Mouse (Mus musculus) thymus, postnatal 36 days (tissue): ENCODE measurements around the gene Dcun1d1.
A peak's percentile ranks its signal among the peaks of the same experiment; 100 is the strongest.

Source experiments
- DNase-seq, 2 experiments: peaks; one replicate each; pipeline ENCODE4 v3.0.0; 2022; ENCODE audit warnings: mixed read lengths in 2 of 2

Gene Dcun1d1

DNA sequence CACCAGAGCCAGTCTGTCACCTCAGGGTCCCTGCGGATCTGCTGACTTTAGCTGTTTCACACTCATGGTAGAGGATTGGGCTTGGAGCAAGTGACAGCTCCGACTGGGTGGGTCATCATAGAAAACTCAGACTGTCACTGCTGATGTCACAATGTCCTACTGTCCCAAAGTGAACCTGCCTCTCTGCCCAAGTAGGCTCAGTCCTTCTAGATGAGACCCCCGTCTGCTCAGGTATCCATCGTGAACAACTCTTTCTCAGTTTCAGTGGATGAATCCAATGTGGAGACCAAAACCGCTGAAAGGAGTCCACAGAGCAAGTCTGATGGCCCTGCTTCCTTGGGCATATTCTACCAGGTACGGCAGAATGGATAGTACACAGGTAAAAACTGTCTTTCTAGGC is at the start of gene Dcun1d1:
TSS of gene Dcun1d1 (minus strand) at position 101 of the 400 bp plus-strand sequence.
- no peak for DNase-seq

DNA sequence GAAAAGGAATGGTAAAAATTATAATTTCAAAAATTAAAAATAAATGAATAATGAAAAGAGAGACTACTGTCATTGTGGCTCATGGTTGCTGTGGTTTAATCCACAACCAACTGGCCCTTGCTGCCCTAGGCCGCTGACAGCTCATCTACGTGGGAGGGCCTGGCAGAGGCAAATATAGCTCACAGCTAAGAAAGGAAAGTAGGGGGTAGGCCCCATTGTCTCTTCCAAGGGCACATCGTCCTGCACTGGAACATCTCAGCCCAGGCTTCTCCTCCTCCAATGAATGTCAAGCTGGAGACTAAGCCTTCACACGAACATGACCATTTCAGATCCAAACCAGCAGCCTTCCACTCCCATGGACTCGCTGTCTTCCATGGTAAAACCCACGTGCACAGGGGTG is 49.0 kb upstream of the Dcun1d1 start:
- DNase-seq = no peak

DNA sequence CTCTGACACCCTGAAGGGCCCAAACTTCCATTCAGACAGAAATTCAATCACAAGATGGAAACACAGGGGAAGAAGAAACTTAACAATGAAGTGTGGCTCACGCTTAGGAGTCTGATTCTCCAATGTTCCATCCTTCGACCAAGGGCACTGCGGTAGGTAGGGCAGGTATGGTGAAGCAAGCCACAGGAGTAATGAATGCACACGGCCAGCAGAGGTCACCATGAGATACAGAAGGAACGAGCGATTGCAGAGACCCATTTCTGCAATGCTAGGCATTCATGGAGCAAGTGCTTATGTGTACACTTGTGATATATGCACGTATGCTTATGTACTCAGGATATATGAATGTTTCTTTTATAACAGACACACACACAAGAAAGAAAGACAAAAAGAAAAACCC is 36.3 kb upstream of the Dcun1d1 start:
- peak; percentile 47 to 48 for DNase-seq

DNA sequence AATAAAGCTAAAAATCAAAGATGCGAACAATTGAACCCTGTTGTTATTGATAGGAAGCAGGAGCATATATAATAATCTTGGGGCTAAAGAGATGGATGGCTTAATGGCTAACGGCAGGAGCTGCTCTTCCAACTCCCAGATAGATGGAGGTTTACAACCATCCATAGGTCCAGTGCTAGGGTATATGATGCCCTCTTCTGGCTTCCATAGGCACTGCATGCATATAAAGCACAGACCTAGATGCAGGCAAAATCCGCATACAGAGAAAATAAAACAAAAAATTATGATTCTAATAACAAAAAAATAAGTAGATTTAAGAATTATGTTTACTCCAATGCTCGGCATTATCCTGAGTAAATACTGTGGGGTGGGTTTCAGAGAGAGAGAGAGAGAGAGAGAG is 35.7 kb upstream of the Dcun1d1 start:
- DNase-seq = peak in 1 of 2 experiments; percentile 7

DNA sequence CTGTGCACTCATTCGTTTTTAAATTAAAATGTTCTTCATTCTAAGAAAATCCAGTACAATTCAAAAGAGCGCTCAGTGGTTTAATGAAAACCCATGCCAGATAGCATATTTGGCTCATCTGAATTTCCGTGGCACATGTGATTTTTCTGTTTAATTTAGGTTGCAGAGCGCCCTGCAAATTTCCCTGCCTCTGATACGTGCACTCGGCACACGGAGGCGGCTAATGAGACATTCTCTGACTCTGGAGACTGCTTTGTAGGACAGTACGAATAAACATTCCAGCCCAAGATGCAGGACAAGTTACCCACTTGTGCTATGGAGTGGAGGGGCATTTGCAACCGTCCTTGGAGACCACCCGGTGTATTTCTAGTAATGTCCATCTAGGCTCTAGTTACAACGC is 33.9 kb upstream of the Dcun1d1 start:
- no peak for DNase-seq

DNA sequence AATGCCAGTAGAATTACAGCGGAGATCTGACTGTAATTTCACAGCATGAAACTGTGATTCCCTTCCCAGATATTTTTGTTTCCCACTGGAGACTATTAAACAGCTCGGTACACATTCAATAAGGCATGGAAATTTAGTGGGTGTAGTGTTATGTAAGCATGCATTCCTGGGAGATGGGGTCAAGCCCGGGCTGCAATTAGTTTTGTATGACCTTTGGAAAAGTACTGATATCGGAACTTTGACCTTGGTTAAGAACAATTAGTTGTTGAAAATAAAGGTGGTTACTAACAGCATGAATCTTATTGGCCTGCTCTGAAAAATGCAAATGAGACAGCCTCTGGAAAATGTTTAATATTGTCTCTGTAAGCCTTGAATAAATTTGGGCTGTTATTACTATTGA is 33.2 kb upstream of the Dcun1d1 start:
- DNase-seq = no peak

DNA sequence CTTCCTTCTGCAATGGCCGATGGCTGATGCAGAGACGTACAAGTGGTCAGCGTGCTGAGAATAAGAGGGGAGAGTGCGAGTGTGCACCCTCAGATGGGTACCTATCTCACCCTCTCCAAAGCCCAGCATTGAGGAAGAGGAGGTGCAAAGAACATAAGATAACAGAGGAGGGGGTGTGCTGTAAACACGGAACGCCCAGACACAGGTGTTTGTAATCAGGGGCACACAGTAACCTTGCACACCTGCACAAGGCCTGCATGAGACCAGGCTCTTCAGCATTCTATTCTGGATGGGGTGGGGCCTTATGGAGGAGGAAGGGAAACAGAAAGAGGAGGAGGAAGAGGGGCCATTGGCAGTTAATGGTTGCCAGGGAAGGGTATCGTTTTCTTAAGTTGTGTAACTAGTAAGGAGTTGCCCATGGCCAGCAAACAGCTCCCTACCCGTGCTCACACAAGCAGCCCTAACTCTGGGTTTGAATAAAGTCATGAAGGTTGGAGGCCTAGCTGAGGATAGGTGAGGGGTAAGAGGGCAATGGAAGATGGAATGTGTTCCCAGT is 30.2 kb upstream of the Dcun1d1 start:
- DNase-seq = no peak

DNA sequence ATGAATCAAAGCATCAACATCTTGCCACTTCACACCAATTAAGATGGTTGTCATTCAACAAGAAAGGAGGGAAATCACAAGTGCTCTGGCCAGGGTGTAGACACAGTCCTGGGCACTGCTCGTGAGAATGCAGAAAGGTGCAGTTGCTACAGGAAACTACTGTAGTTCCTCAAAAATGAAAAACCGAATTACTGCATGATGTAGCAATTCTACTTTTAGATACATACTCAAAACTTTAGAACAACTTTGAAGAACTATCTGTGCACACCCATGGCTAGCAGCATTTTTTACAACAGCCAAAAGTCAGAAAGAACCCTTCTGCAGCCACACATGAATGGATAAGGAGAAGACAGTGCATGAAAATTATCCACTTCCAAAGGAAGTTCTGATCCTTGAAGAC is 29.2 kb upstream of the Dcun1d1 start:
- DNase-seq = no peak

DNA sequence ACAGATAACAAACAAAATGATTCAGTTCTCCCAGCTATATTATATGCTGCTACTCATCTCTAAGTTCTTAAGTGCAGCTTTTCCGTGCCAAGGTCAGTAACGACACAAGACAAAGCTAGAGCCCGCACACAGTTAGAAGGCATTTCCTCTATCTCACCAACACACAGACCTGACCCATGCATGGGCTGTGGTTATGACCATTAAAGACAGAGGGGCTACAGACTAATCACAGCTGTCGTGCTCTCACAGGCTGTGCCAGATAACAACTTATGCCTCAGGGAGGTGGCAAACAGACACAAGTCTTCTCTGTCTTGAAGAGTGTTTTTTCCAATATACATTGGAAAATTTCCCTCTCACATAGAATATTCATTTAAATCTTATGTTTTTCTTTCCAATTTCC is 27.7 kb upstream of the Dcun1d1 start:
- DNase-seq = no peak

DNA sequence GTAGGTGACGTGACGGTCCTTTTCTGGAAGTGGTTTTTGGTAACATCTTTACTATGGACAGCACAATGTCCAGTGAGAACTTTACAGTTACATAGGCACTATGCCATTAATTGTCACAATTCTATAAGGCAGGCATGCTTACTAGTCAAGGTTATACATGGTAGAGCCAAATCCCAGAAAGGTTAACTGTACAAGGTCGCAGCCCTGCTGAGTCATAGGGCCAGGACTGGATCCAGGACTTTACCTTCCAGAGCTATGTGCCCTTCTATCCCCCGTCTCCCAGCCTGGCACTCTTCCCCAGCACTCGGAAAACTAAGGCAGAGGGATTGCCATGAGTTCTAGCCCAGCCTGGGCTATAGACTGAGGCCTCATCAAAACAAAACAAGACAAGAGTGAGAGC is 26.7 kb upstream of the Dcun1d1 start:
- no peak for DNase-seq

DNA sequence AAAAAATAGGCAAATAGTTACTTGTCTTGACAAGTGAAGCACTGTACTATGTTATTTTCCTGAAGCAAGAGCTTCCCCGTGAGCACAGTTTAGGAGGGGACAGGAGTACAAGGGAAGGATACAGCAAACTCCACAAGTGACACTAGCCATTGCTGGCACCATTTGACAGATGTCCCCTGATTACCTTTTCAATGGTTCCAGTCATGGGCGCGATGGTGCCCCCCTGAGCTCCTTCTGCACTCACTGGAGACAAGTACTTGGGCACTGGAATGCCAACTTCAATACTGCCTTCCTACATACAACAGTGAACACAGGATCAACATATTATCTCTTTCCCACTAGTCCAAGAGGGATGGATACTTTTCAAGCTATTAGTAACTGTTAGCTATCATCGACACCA is 26.2 kb upstream of the Dcun1d1 start:
- no peak for DNase-seq

DNA sequence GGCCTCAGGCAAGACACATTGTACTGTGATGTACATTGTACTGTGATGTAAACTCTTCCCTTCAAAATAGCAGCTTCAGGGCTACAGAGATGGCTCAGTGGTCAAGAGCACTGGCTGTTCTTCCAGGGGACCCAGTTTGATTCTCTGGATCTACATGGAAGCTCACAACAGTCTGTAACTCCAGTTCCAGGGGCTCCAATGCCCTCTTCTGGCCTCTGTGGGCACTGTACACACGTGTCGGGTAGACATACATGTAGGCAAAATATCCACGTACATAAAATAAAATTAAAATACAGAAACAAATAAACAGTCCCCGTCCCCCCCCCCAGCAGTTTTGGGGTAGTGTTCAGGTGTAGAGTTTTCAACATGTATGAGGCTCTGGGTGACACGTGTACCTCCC is 25.7 kb upstream of the Dcun1d1 start:
- DNase-seq = no peak

DNA sequence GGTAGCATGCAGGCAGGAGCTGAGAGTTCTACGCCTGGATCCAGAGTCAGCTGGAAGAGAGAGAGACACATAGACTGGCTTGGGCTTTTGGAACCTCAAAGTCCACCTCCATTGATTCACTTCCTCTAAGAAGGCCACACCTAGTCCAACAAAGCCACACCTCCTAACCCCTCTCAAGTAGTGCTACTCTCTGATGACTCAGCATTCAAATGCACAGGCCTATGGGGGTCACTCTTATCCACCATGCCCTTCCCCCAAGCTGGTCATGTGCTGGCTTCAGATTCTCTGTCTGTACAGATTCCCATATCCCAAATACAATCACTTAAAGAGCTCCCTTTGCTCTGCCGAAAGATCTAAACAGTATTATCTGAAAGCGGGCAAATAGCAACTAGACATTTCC is 20.0 kb upstream of the Dcun1d1 start:
- DNase-seq = no peak

DNA sequence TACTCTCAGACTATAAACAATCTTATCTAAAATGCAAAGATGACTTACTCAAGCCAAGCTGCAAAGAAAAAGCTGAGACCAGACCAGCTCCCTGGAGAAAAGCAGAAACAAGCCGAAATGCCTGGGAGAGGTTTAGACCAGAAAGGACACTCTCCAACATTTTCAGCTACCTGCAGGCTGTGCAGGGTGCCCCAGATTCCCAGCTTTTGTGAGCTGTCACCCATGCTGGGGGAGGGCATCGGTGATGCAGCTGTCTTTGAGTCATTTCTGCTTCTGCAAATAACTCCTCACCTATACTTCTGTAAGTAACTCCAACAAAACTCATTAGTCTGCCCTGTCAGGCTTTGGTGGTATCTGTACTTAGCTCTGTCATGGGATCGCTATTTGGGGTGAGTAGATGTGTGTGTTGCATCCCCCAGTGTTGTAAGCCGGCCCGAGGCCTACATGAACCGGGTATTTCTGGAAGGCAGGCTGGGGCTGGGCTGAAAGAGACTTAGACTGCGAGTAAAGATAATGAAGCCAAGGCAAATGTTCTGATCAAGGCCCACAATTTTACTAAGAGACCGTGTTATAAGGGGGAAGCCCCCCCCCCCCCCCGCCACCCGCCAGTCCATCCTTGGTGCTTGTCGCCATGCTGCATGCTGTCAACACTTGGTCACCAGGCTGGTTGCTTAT is 17.8 kb upstream of the Dcun1d1 start:
- no peak for DNase-seq

DNA sequence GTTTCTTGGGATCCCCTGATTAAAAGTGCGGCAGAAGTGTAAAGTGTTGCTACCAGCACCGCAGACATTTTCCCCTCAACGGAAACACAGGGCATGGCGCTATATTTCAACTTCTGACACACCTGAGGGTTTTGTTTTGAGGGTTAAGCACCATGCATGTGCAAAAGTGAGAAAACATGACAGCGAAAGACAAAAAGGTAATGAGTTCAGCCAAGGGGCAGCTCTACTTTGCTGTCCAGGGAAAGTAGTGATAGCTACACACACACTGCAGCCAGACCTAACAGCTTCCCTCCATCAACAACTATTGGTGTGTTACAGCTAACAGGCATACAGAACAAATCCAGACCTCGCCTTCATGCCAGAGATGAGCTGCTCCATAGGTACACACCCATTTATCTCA is 16.6 kb upstream of the Dcun1d1 start:
- no peak for DNase-seq

DNA sequence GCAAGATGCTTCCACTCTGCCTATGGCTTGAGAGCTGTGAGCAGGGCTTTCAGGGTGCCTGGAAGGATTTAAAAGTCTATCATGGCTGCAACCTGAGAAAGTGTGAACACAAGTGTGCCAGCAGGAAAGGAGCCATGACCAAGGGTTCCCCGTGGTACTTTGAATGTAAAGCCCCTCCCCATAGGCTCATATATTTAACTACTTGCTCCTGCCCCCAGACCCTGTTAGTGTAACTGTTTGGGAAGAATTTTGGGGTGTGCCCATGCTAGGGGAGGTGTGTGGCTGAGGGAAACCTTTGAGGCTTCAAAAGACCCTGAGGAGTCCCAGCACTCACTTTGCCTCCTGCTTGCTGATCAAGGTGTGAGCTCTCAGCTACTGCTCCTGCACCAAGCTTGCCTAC is 15.9 kb upstream of the Dcun1d1 start:
- DNase-seq = no peak

DNA sequence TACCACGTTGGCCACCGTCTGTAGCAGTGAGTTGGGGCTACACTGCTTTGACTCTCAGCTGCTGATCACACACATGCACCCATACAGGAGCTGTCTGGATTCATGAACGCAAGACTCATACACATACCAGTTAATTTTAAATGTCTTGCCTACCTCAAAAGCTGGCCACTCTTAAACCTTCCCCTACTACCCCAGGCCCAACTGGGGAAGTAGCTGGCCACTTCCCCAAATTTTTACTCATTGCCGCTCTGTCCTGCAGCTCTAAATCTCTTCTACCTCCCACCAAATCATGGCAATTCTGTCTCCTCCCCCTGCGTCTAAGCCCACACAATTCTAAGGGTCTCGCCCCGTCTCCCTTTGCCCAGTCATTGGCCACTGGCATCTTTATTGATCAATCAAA is 11.0 kb upstream of the Dcun1d1 start:
- no peak for DNase-seq

DNA sequence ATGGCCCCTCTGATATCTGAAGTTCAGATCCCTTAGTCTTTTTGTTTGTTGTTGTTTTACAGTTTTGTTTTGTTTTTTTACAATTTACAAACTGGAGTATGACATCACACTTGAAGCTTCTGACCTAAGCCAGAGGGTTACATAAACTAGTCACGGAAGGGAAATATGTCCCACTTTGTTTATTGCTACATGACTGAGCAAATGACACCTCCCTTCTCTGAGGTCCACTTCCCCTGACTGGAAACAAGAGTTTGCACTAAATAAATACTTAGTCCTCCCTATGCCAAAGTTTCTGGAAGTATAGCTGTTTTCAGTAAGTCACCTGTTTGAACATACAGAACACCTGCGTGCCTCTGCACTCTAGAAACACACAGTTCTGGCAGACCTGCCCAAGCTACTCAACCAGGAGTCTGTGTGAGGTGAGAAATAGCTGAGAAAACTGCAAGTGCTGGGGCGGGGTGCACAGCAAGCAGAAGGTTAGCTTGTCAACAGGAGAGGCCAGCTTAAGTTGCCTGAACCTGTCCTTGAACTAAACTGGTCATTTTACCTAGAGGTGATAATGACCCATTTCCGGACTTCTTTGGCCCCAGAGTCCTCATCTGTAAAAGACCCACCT is 3.4 kb upstream of the Dcun1d1 start:
- no peak for DNase-seq

DNA sequence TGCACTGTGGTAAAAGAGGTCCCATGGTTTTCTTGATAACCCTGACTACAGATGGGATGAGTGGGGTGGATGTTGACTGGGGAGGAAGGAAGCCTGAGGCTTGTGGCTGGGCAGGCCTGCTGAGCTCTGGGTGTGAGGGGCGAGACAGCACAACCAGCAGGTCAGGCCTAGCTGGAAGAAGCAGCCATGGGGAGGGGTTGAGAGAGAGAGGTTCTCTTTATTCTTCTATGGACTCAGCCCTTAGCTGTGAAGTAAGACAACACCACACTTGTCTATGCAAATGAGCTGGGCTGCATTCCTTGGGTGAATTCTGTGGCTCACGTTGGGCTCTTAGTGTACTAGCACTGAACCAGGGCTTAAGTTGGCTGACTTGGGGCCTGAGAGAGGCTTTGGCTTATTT is 2.8 kb upstream of the Dcun1d1 start:
- no peak for DNase-seq

DNA sequence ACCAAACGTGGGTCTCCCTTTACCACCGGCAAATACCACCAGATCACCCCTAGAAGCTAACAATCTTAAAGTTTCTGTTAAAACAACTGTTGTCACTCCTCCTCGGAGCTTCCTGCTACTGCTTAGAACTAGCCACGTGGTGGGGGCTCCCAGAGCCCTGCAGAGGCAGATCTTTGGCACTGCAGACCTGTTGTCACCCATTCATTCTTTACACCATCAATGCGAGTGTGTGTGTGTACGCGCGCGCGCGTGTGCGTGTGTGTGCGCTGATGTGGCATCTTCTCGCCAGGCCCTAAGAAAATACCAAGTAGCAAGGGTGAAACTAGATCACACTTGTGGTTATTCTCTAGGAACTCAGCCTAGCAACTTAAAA is 3.9 kb downstream of the Dcun1d1 start:
- peak; percentile 50 to 53 for DNase-seq

DNA sequence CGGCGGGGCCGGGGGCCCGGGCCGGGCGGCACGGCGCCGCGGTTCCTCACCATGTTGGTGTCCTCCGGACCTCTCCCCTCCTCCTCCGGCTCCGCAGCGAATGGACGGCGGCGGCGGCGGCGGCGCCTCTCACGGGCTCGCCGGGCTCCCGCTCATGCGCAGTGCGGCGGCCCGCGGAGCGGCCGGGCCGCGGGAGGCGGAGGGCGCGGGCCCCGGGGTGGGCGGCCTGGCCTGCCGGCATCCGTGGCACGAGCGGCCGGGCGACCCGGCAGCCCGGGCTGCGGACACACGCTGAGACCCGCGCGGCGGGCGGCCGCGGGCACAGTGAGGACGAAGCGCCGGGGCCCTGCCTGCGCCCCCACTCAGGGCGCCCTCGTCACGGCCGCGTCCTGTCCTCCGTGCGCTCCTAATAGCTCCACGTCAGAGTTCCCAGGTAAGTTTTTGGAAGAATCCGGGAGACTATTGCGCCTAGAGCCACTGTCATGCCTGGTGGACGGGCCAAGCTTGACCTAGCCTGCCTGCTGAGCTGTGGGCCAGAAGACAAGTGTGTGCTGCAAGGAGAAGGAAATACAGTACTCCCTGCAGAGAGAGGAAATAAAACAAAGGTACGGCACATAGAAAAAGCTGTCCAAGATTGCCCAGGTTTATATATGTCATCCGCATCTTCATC is 4.4 kb downstream of the Dcun1d1 start:
- peak; percentile 78 to 84 for DNase-seq

DNA sequence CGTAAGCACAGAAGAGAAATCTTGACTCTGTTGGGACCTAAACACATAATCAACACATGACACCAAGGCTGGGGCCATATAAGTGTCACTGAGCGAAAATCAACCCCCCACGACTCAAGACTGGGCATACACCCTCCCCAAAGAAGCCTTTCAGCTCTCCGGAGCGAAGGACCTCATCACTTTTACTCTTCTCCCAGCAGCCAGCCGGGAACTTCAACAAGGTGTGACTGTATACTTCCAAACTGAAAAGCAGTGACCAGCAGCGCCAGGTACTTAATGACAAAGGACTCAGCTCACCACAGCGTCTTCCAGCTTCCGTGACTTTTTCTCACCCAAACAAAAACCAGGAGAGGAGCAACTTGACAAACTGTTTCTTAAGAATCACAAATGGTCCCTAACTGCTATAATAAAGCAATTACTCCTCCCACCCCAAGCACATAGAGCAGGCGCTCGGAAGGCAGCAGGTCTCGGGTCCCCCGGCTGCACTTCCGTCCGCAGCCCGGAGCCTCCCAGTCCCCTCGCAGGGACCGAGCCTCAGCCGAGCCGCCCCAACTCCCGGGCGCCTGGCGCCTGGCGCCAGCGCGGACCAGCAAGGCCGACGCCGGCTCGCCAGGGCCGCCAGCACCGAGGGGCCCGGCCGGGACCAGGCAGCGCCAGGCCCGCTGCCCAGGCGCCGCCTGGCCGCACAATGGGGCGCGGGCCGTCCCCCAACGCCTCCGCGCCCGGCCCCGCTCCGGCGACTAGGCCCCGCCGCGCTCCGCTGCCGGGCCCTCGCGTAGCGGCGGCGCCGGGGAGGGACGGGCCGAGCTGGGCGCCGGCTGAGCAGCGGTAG is 5.1 kb downstream of the Dcun1d1 start:
- peak; percentile 60 to 63 for DNase-seq

DNA sequence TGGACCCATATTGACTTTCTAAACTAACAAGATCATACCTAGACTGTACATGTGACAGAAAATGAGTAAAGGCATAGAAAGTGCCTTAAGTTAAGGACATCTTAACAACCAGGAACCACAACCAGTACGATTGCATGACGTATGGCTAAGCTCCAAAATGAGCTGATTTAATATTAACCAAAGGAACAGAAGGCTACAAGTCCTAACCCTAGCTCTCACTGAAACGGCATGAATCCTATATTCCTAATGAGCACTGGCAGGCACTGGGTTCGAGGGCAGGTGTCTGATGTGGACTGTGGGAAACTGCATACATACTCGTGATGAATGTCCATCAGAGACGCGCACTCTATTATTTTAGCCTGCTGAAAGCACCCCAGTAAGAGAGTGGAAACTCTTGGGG is 5.9 kb downstream of the Dcun1d1 start:
- DNase-seq = no peak
